12 mouse cellular contexts compared by ENCODE assay signal in the genomic region with DNA sequence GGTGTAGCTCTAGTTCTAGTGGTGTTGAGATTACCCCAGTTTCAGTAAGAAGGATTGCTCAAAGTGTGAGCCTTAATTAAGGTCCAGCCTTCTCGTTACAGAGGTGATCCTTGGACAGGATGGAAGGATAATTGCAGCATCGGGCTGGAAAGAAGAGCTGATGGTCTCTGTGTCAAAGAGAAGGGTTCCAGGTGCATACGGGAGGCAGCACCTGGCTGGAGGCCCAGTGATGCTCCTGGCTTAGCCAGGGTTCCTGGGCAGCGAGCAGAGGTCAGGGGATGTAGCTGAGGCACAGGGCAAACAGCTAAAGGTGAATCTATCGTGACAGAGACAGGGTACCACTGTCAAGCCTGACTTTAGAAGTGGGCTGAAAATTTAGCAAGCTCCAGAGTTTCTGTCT.
A peak's percentile ranks its signal among the peaks of the same experiment; 100 is the strongest.
DNase-seq lines count a peak whose midpoint lies in the region.
"Had no signal": no experiment of that assay in that cellular context is flagged by ENCODE, and none has a peak within 500 bp of the region (broad histone marks: within the 10 kb centered on the region; RNA-seq: fewer than 3 reads in every experiment).

No protein-coding gene starts in this region.

- peak; percentile 40 for DNase-seq in cerebellum, adult 11-12 months
- no peak for DNase-seq in cerebellum, adult 11 months
- DNase-seq in cerebellum, adult 8-10 months = peak; percentile 43
- peak; percentile 55 to 67 for DNase-seq in cerebellum, postnatal 25 days
- DNase-seq in spleen, postnatal 14 days (ENCODE audit: low spot score in 2 of 2) = no peak
- no peak for DNase-seq in embryo, embryonic 9.5 days (ENCODE audit: extremely low spot score)
- DNase-seq: adrenal gland, postnatal 10 days; B cell, adult 2 months; embryo, embryonic 11 days; forebrain, postnatal 0 days; kidney, adult 11 months; kidney, adult 8-10 months had no signal

Comparison
In these comparisons a context has a peak if more than half of its experiments do, and no peak if none do; other contexts are left out.
1. DNase-seq: peak in cerebellum, adult 11-12 months (single experiment), cerebellum, adult 8-10 months (single experiment) and cerebellum, postnatal 25 days (2 of 2); none in cerebellum, adult 11 months (single experiment), spleen, postnatal 14 days (0 of 2) and embryo, embryonic 9.5 days (single experiment).